Mouse (Mus musculus) erythroblast, embryonic 14.5 days (primary cell): Measurements from ENCODE around the gene Sik1.

Experiments
- GATA1 ChIP-seq: IDR thresholded peaks from 2 replicates; pipeline ENCODE4 v1.6.1; 2012; ENCODE audit warnings: low read length, inconsistent platforms, mixed read lengths
- TAL1 ChIP-seq: IDR thresholded peaks from 3 replicates; pipeline ENCODE4 v1.6.1; 2012; ENCODE audit warnings: low read length, inconsistent platforms, mixed read lengths

GRCm38 (mm10) chr17:31901461-31902204, 46.0 kb upstream of the Sik1 start:
- TF ChIP-seq TAL1 (no peak), GATA1 (no peak; the same call in 1 of the 2 replicates)
